Mouse (Mus musculus) brain, adult 2 months (tissue): ENCODE measurements at regions not wholly inside any gene's neighbourhood (a gene's known extent, or its start where the extent isn't known, plus 50 kb on each side); places are given as distances from the start of the nearest gene placed in this dataset.
A peak's percentile ranks its signal among the peaks of the same experiment; 100 is the strongest.

Experiments used
- DNase-seq: peaks from one replicate; pipeline ENCODE4 v3.0.0; 2011; ENCODE audit warnings: low read depth, low spot score

- DNase-seq: peak; percentile 0
These were observed 151.4 kb upstream of the Gm15294 start for GRCm38 (mm10) chrX:142026402-142026801.

GRCm38 (mm10) chrX:141998304-141998856, 123.3 kb upstream of the Gm15294 start:
- no peak for DNase-seq
